Mouse (Mus musculus) liver, embryonic 14.5 days (tissue): ENCODE data around the gene Tedc1. TPM values are rescaled to one million over a fixed set of nuclear protein-coding genes. Genes with fewer than 3 reads are reported as not detected.

ENCODE experiments used
- ATAC-seq: fragments of 200-750 bp; cut with Nextera tagmentation; 2 replicates; pipeline ENCODE4 v1.8.0; 2017; ENCODE audit warnings: moderate number of reproducible peaks, mild to moderate bottlenecking, moderate library complexity; ENCODE audit not compliant: insufficient read depth
- DNase-seq, 3 experiments: peaks; one replicate each; pipeline ENCODE4 v3.0.0-alpha.2; 2012 to 2013; ENCODE audit warnings: low read depth in 3 of 3, low spot score in 3 of 3
- H3K27ac ChIP-seq: fragments of 300-500 bp; sonication (generic); 2 replicates; pipeline ENCODE4 v1.5.1; 2014; ENCODE audit warnings: moderate library complexity, mild to moderate bottlenecking, control low read depth, inconsistent platforms
- H3K27me3 ChIP-seq: fragments of 300-500 bp; sonication (generic); 2 replicates; pipeline ENCODE4 v1.6.1; 2014; ENCODE audit warnings: mild to moderate bottlenecking, low read length, moderate library complexity; ENCODE audit not compliant: control insufficient read depth, insufficient read depth
- H3K36me3 ChIP-seq: fragments of 300-500 bp; sonication (generic); replicated peaks from 2 replicates; pipeline ENCODE4 v1.6.1; 2014; ENCODE audit warnings: low read depth; ENCODE audit not compliant: control insufficient read depth, insufficient read depth
- H3K4me1 ChIP-seq, 2 experiments: fragments of 200-500 bp in 1 of 2; fragments of 300-500 bp in 1 of 2; sonication (generic) in 1 of 2; replicated peaks; 2 replicates each; pipeline ENCODE4 v1.6.1; 2012 to 2014; ENCODE audit warnings: antibody characterized with exemption in 1 of 2, inconsistent platforms in 1 of 2, low read length in 1 of 2; ENCODE audit not compliant: control insufficient read depth in 2 of 2, insufficient read depth in 2 of 2
- H3K4me2 ChIP-seq: fragments of 300-500 bp; sonication (generic); 2 replicates; pipeline ENCODE4 v1.6.1; 2014; ENCODE audit warnings: low read depth, mild to moderate bottlenecking, control low read depth, moderate library complexity
- H3K4me3 ChIP-seq, 2 experiments: fragments of 200-500 bp in 1 of 2; fragments of 300-500 bp in 1 of 2; sonication (generic) in 1 of 2; 2 replicates each; pipeline ENCODE4 v1.5.1; 2012 to 2014; ENCODE audit warnings: low read depth in 2 of 2, low read length in 2 of 2, mild to moderate bottlenecking in 2 of 2, control low read depth in 1 of 2, inconsistent platforms in 1 of 2, moderate library complexity in 1 of 2; ENCODE audit not compliant: insufficient read depth in 1 of 2
- H3K9ac ChIP-seq: fragments of 300-500 bp; sonication (generic); replicated peaks from 2 replicates; pipeline ENCODE4 v1.6.1; 2014; ENCODE audit warnings: mild to moderate bottlenecking, control low read depth, moderate library complexity
- H3K9me3 ChIP-seq: fragments of 300-500 bp; sonication (generic); 2 replicates; pipeline ENCODE4 v1.6.1; 2016; ENCODE audit warnings: low read length, mixed read lengths; ENCODE audit not compliant: control insufficient read depth
- CTCF ChIP-seq: IDR thresholded peaks from 2 replicates; pipeline ENCODE4 v1.5.1; 2016; ENCODE audit warnings: antibody characterized with exemption, low read depth, control low read depth
- EP300 ChIP-seq: IDR thresholded peaks from 2 replicates; pipeline ENCODE4 v1.6.1; 2016; ENCODE audit warnings: antibody characterized with exemption, low read depth
- WGBS: fragments of 180-500 bp; shearing (Covaris S2); extraction: QIAGEN DNeasy Blood & Tissue Kit; methylation state at CpG from one replicate; pipeline ENCODE4 v1.1.7; 2014; ENCODE audit not compliant: insufficient replicate concordance; 5-methylcytosine and 5-hydroxymethylcytosine counted together
- polyA plus RNA-seq, 2 experiments: library from polyadenylated mRNA; depleted of rRNA in 1 of 2; stranded (reverse) in 1 of 2; unstranded in 1 of 2; fragments of >200 nt; fragmentation: Nextera tagmentation in 1 of 2; extraction: Ambion mirVana in 1 of 2; gene quantifications; 2 replicates each; pipeline versions ENCODE4 v1.2.1 to v1.2.3; 2012 to 2014

Gene Tedc1
- polyA plus RNA-seq, 2 experiments: 6.4 to 8.2 TPM

GRCm38 (mm10) chr12:113211772-113212171 lies 55.6 kb downstream of the Tedc1 start:
- H3K27ac ChIP-seq: no peak overlapping the region
- no peaks in the 10 kb centered on the region for H3K36me3 ChIP-seq
- TF ChIP-seq EP300 (no peak), CTCF (no peak)
- no peak for DNase-seq
- ATAC-seq: no peak
- WGBS: 67% methylated on average over 5 of the region's 5 CpGs
- H3K4me2 ChIP-seq: no peak overlapping the region
- H3K9me3 ChIP-seq: no peaks in the 10 kb centered on the region
- no peak overlapping the region for H3K9ac ChIP-seq
- H3K4me3 ChIP-seq: no peak overlapping the region
- H3K27me3 ChIP-seq: no peaks in the 10 kb centered on the region
- no peaks in the 10 kb centered on the region for H3K4me1 ChIP-seq

- TF ChIP-seq CTCF (no peak), EP300 (no peak)
- WGBS: 51% methylated on average over 10 of the region's 10 CpGs
Measured at GRCm38 (mm10) chr12:113212326-113212924, 56.2 kb downstream of the Tedc1 start.

GRCm38 (mm10) chr12:113213226-113213625 lies 57.0 kb downstream of the Tedc1 start:
- H3K9me3 ChIP-seq: no peaks in the 10 kb centered on the region
- H3K27me3 ChIP-seq: no peaks in the 10 kb centered on the region
- WGBS: 51% methylated on average over 2 of the region's 2 CpGs
- TF ChIP-seq EP300 (no peak), CTCF (no peak)
- no peak overlapping the region for H3K4me3 ChIP-seq
- H3K4me2 ChIP-seq: no peak overlapping the region
- ATAC-seq (no peak), DNase-seq (no peak)
- H3K27ac ChIP-seq: no peak overlapping the region
- no peaks in the 10 kb centered on the region for H3K4me1 ChIP-seq
- no peak overlapping the region for H3K9ac ChIP-seq
- H3K36me3 ChIP-seq: no peaks in the 10 kb centered on the region

More at GRCm38 (mm10) chr12:113212326-113212924, 56.2 kb downstream of the Tedc1 start:
- H3K9me3 ChIP-seq: no peaks in the 10 kb centered on the region
- no peaks in the 10 kb centered on the region for H3K27me3 ChIP-seq
- no peaks in the 10 kb centered on the region for H3K36me3 ChIP-seq
- no peak overlapping the region for H3K4me3 ChIP-seq
- no peak overlapping the region for H3K9ac ChIP-seq
- H3K27ac ChIP-seq: no peak overlapping the region
- H3K4me1 ChIP-seq: no peaks in the 10 kb centered on the region
- DNase-seq (no peak), ATAC-seq (no peak)
- H3K4me2 ChIP-seq: no peak overlapping the region

DNA sequence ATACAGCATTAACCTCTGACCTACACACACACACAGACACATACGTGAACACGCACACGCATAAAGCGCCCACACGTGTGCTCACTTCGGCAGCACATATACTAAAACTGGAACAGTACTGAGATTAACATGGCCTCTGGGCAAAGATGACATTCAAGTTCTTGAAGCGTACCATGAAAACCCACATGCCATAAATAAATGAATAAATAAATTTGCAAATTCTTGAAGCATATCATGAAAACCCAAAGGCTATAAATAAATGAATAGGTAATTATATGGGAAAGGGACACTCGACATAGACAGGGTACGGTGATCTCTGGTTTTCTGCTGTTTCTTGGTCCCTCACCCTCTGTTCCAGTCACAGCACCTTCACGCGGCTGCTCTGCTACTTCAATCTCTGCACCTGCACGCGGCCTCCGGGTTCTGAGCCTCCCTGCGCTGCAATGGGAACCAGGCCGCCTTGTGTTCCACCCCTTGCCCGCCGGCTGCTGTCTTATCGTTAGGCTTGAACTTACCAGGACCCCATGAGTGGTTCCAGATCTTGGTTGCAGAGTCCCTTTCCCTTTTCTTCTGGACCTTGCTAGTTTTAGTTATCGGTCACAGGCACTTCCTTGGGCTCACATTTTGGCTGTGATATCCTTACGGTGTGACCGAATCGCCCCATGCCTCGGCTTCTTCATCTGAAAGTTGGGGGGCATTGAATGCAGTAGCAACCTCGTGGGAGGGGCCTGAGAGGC lies 58.0 kb downstream of the Tedc1 start:
- DNase-seq: no peak
- Histone ChIP-seq H3K27me3 (no peaks in the 10 kb centered on the region), H3K4me2 (no peak overlapping the region), H3K27ac (no peak overlapping the region), H3K4me1 (no peaks in the 10 kb centered on the region), H3K36me3 (no peaks in the 10 kb centered on the region), H3K9ac (no peak overlapping the region), H3K4me3 (no peak overlapping the region), H3K9me3 (no peaks in the 10 kb centered on the region)
- WGBS: 75% methylated on average over 25 of the region's 25 CpGs
- TF ChIP-seq CTCF: no peak
- no peak for TF ChIP-seq EP300
- no peak for ATAC-seq

- 63% methylated on average over 16 of the region's 16 CpGs for WGBS
- no peak for DNase-seq
- no peaks in the 10 kb centered on the region for H3K27me3 ChIP-seq
- H3K4me3 ChIP-seq: no peak overlapping the region
- ATAC-seq: no peak
- no peaks in the 10 kb centered on the region for H3K4me1 ChIP-seq
- H3K4me2 ChIP-seq: no peak overlapping the region
- H3K9ac ChIP-seq: no peak overlapping the region
- H3K9me3 ChIP-seq: no peaks in the 10 kb centered on the region
- no peak overlapping the region for H3K27ac ChIP-seq
- TF ChIP-seq CTCF (no peak), EP300 (no peak)
- no peaks in the 10 kb centered on the region for H3K36me3 ChIP-seq
Measured at GRCm38 (mm10) chr12:113214972-113215666, 58.9 kb downstream of the Tedc1 start.

Other genes starting within 250 kb of the Tedc1 start
- gene Jag2, start 226.6 kb upstream of the Tedc1 start, polyA plus RNA-seq (2012; rRNA removed): 0.41 and 0.51 TPM in 2 replicates
- gene Jag2, start 226.6 kb upstream of the Tedc1 start, polyA plus RNA-seq (2014; fragmentation: Nextera tagmentation; extraction: Ambion mirVana): 0.09 and 0.11 TPM in 2 replicates
- 6.3 and 7.5 TPM in 2 replicates for gene Nudt14, start 214.3 kb upstream of the Tedc1 start, polyA plus RNA-seq (2012; rRNA removed)
- gene Nudt14, start 214.3 kb upstream of the Tedc1 start, polyA plus RNA-seq (2014; fragmentation: Nextera tagmentation; extraction: Ambion mirVana): 16.9 and 18.4 TPM in 2 replicates
- gene Btbd6, start 179.9 kb upstream of the Tedc1 start, polyA plus RNA-seq (2012; rRNA removed): 4.1 and 5.5 TPM in 2 replicates
- 3.3 and 4.6 TPM in 2 replicates for gene Btbd6, start 179.9 kb upstream of the Tedc1 start, polyA plus RNA-seq (2014; fragmentation: Nextera tagmentation; extraction: Ambion mirVana)
- gene Brf1, start 155.7 kb upstream of the Tedc1 start, polyA plus RNA-seq (2012; rRNA removed): 21.5 and 32.0 TPM in 2 replicates
- 19.5 and 22.5 TPM in 2 replicates for gene Brf1, start 155.7 kb upstream of the Tedc1 start, polyA plus RNA-seq (2014; fragmentation: Nextera tagmentation; extraction: Ambion mirVana)
- gene Pacs2, start 141.9 kb upstream of the Tedc1 start, polyA plus RNA-seq (2012; rRNA removed): 9.1 and 11.7 TPM in 2 replicates
- gene Pacs2, start 141.9 kb upstream of the Tedc1 start, polyA plus RNA-seq (2014; fragmentation: Nextera tagmentation; extraction: Ambion mirVana): 3.7 and 5.4 TPM in 2 replicates
- 0.02 TPM in 1 of 2 replicates, not detected in the other for gene Tex22, start 81.9 kb upstream of the Tedc1 start, polyA plus RNA-seq (2012; rRNA removed)
- gene Tex22, start 81.9 kb upstream of the Tedc1 start, polyA plus RNA-seq (2014; fragmentation: Nextera tagmentation; extraction: Ambion mirVana): not detected in 2 replicates
- gene Mta1, start 58.1 kb upstream of the Tedc1 start, polyA plus RNA-seq (2012; rRNA removed): 22.4 and 22.6 TPM in 2 replicates
- 4.7 and 6.3 TPM in 2 replicates for gene Mta1, start 58.1 kb upstream of the Tedc1 start, polyA plus RNA-seq (2014; fragmentation: Nextera tagmentation; extraction: Ambion mirVana)
- gene Crip2, start 16.2 kb upstream of the Tedc1 start, polyA plus RNA-seq (2012; rRNA removed): 29.3 and 37.4 TPM in 2 replicates
- gene Crip2, start 16.2 kb upstream of the Tedc1 start, polyA plus RNA-seq (2014; fragmentation: Nextera tagmentation; extraction: Ambion mirVana): 35.0 and 38.1 TPM in 2 replicates
- 41.5 and 87.7 TPM in 2 replicates for gene Crip1, start 10.1 kb upstream of the Tedc1 start, polyA plus RNA-seq (2012; rRNA removed)
- gene Crip1, start 10.1 kb upstream of the Tedc1 start, polyA plus RNA-seq (2014; fragmentation: Nextera tagmentation; extraction: Ambion mirVana): 100.0 and 101 TPM in 2 replicates
- gene Tmem121, start 29.5 kb downstream of the Tedc1 start, polyA plus RNA-seq (2012; rRNA removed): 0.29 and 0.54 TPM in 2 replicates
- 0.11 TPM in 1 of 2 replicates, not detected in the other for gene Tmem121, start 29.5 kb downstream of the Tedc1 start, polyA plus RNA-seq (2014; fragmentation: Nextera tagmentation; extraction: Ambion mirVana)